Mouse (Mus musculus): ENCODE results near the gene Lifr. TPM values are rescaled to one million over a fixed set of nuclear protein-coding genes. Genes with fewer than 3 reads are reported as not detected.

The Lifr gene
- polyA plus RNA-seq, 1 experiment from 2014 or later, result 5.6 TPM

DNA sequence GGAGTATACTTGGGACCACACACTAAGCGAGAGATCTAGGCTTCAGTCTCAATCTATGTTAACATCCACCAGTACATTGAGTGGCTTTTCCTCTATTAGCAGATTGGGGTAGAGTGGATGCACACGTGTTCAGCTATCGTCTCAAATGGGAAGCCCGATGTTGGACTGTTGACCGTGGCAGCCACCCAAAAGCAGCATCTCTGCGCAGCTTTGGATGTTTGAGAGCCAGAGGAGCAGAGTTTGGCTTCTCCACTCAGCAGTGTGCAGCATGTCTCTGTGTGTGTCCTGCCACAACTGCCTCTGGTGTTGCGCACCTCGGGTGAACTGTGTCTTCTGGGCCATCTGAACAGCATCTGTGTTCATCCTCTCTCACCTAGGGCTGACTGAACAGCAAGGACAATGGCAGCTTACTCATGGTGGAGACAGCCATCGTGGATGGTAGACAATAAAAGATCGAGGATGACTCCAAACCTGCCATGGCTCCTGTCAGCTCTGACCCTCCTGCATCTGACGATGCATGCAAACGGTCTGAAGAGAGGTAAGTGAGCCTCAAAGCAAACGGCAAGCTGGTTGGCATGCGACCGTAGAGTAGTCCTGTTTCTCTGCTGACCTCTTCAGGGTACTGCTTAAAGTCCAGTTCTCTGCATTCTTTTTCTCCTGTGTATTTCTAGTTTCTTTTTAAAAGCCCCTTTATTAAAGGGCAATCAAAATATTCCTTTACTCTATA lies 63.8 kb downstream of the Lifr start:
- no peaks in the 10 kb centered on the region for H3K36me3 ChIP-seq (replicated peaks)
- H3K4me1 ChIP-seq, result peaks cover 8% of the 10 kb centered on the region
- no peak for DNase-seq (ENCODE audit: extremely low spot score, low spot score)
- no peak overlapping the region for H3K27ac ChIP-seq
- 93% methylated on average over 15 of the region's 15 CpGs for WGBS
- H3K9me3 ChIP-seq, result no peaks in the 10 kb centered on the region
- H3K27me3 ChIP-seq (ENCODE audit: poor library complexity, severe bottlenecking), result no peaks in the 10 kb centered on the region
- no peak overlapping the region for H3K4me3 ChIP-seq

DNA sequence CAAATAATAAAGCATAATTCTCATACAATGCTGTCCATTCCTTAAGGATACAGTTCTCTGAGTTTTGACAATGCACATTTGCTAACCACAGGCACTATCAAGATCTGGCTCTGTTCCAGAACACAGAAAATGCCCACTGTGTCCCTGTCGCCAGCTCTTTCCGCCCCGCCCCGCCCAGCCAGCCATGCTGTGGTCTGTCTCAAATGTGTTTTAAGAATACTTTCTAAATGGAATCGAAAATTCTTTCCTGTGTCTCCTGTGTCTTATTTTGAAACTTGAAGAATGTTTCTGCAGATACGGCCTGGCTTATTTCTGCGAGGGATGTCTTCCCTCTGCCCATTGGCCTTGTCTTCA lies 64.3 kb downstream of the Lifr start:
- Histone ChIP-seq H3K9me3 (no peaks in the 10 kb centered on the region), H3K36me3 (replicated peaks) (0 out of 2 replicates have a peak, but pooled peaks cover 3% of the 10 kb centered on the region), H3K4me3 (no peak overlapping the region), H3K27ac (no peak overlapping the region), H3K27me3 (ENCODE audit: poor library complexity, severe bottlenecking) (no peaks in the 10 kb centered on the region), H3K4me1 (peaks cover 8% of the 10 kb centered on the region)
- no peak for DNase-seq (ENCODE audit: extremely low spot score, low spot score)
- WGBS, result 95% methylated on average over 7 of the region's 7 CpGs

DNA sequence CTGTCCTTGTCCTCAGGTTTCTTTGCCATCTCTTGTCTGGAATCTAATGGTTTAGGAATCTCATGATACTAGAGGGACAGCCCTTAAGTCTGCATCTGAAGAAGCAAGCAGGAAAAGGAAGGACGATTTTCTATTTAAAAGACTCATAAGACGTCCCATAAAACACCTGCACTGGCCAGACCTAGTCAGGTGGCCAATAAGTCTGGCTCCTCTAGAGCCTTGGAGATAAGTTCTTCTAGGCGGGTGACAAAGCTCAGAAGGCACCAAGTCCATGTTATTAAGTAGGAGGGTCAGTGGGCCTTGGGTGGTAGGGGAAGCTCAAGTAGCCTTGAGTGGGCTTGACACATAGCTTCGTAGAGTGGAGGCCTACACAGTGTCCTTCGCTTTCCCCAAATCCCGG lies 67.2 kb downstream of the Lifr start:
- 93% methylated on average over 6 of the region's 6 CpGs for WGBS
- no peak overlapping the region for H3K4me3 ChIP-seq
- H3K36me3 ChIP-seq (replicated peaks), result 0 out of 2 replicates have a peak, but pooled peaks cover 3% of the 10 kb centered on the region
- H3K27me3 ChIP-seq (ENCODE audit: poor library complexity, severe bottlenecking), result no peaks in the 10 kb centered on the region
- no peaks in the 10 kb centered on the region for H3K4me1 ChIP-seq
- H3K9me3 ChIP-seq, result no peaks in the 10 kb centered on the region
- no peak for DNase-seq (ENCODE audit: extremely low spot score, low spot score)
- no peak overlapping the region for H3K27ac ChIP-seq

DNA sequence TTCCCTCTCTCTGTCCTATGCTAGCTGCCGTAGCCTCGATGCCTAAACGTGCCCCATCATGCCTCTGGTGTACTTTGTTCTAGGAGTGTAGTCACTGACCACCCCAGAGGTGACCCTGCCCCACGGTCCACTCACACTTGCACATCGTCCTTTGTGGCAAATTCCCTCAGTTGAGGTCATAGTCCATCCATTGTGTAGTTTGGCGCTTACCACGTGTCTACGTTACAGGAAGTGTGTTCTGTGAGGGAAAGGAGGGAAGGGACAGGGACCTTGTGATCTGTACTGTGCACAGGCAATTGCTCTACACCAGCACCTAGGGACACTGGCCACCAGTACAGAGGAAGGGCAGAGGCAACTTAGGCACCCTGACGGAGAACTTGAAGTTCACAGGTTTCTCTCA lies 69.5 kb downstream of the Lifr start:
- Histone ChIP-seq H3K27me3 (ENCODE audit: poor library complexity, severe bottlenecking) (no peaks in the 10 kb centered on the region), H3K27ac (no peak overlapping the region), H3K4me1 (no peaks in the 10 kb centered on the region), H3K4me3 (no peak overlapping the region), H3K9me3 (no peaks in the 10 kb centered on the region), H3K36me3 (replicated peaks) (0 out of 2 replicates have a peak, but pooled peaks cover 3% of the 10 kb centered on the region)
- DNase-seq (ENCODE audit: extremely low spot score, low spot score), result no peak
- WGBS, result 87% methylated on average over 9 of the region's 9 CpGs

DNA sequence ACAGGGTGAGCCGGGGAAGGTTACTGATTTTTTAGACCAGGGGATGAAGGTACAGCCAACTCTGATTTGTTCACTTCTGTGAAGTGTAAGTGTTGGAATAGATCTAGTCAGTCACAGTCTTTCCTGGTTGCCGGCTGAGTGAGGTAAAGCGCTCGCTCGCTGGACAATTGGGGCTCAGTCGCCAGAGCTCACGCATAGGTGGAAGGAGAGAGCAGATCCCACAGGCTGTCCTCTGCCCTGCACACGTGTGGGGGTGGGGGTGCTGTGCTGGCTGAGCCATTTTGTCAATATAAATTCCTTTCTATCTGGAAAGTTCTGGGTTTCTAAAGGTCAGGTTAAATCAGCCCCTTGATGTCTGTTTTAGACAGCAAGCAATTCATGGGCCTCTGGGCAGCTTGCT lies 69.9 kb downstream of the Lifr start:
- no peak for DNase-seq (ENCODE audit: extremely low spot score, low spot score)
- H3K36me3 ChIP-seq (replicated peaks), result 0 out of 2 replicates have a peak, but pooled peaks cover 3% of the 10 kb centered on the region
- H3K27ac ChIP-seq, result no peak overlapping the region
- no peaks in the 10 kb centered on the region for H3K27me3 ChIP-seq (ENCODE audit: poor library complexity, severe bottlenecking)
- 88% methylated on average over 8 of the region's 8 CpGs for WGBS
- H3K9me3 ChIP-seq, result no peaks in the 10 kb centered on the region
- H3K4me3 ChIP-seq, result no peak overlapping the region
- peaks cover under 1% of the 10 kb centered on the region; the same call in 1 of the 2 replicates for H3K4me1 ChIP-seq

DNA sequence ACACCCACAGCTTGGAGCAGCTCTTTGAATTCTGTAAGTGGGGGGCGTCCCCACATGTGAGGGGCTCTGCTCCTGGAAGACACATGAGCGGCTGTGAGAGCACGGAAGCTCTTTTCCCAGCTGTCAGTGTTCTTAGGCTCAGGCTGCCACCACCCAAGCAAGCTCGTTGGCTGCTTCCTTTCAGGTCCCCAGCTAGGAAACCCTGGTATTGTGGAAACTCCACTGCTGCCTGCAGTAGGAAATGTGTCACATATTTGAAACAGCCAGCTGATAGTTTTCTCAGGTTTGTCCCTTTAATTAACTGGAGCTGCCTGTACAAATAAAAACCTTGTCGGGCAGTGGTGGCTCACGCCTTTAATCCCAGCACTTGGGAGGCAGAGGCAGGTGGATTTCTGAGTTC lies 73.4 kb downstream of the Lifr start:
- no peak for DNase-seq (ENCODE audit: extremely low spot score, low spot score)
- 84% methylated on average over 6 of the region's 6 CpGs for WGBS
- H3K9me3 ChIP-seq, result no peaks in the 10 kb centered on the region
- H3K4me1 ChIP-seq, result peaks cover 32% of the 10 kb centered on the region
- no peak overlapping the region for H3K27ac ChIP-seq
- no peak overlapping the region for H3K4me3 ChIP-seq
- no peaks in the 10 kb centered on the region for H3K27me3 ChIP-seq (ENCODE audit: poor library complexity, severe bottlenecking)
- H3K36me3 ChIP-seq (replicated peaks), result 0 out of 2 replicates have a peak, but pooled peaks cover 3% of the 10 kb centered on the region

DNA sequence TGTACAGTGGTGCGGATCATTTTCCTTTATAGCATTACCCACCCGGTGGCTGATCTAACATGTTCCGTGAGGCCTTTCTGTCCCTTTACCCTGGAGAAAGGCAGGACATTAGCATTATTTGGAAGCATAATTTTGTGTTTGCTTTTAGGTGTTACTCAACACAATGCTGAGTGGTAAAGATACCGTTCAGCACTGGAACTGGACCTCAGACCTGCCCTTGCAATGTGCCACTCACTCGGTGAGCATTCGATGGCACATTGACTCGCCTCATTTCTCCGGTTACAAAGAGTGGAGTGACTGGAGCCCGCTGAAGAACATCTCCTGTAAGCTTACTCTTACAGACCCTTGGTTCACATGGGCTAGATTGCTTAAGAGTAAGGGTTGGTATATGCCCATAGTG lies 76.3 kb downstream of the Lifr start:
- DNase-seq (ENCODE audit: extremely low spot score, low spot score), result no peak
- H3K27me3 ChIP-seq (ENCODE audit: poor library complexity, severe bottlenecking), result no peaks in the 10 kb centered on the region
- WGBS, result 94% methylated on average over 9 of the region's 9 CpGs
- H3K27ac ChIP-seq, result no peak overlapping the region
- H3K4me3 ChIP-seq, result no peak overlapping the region
- peaks cover 32% of the 10 kb centered on the region for H3K4me1 ChIP-seq
- H3K36me3 ChIP-seq (replicated peaks), result no peaks in the 10 kb centered on the region
- H3K9me3 ChIP-seq, result no peaks in the 10 kb centered on the region

DNA sequence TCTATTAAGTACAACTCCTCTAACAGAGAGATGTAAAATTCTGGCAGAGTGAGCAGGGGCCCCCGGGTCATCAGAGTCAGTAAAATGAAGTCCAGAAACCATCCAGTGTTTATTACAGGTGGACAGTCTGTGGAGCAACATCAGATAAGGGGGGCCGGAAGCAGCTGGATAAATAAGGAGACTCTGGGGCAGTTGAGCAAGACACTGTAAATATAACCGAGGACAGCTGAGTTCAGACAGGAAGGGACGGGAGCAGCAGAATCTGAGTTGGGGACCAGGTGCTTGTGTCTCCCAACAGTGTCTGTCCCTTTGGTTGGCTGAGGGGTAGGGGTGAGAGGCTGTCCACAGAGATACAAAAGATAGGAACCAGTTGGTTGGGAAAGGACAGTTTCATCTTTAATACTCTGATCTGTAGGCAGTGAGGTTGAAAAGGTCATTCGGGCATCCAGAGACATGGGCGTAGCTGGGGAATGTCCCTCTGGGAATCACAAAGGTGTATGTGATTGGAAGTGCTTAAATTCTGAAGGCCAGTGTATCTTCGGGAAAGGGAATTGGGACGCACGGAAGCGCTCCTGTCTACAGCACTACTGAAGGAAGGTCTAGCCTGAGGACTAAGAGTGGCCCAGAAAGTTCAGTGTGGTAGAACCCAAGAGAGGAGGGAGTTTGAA lies 77.0 kb downstream of the Lifr start:
- no peaks in the 10 kb centered on the region for H3K27me3 ChIP-seq (ENCODE audit: poor library complexity, severe bottlenecking)
- WGBS, result 84% methylated on average over 10 of the region's 10 CpGs
- no peak overlapping the region for H3K27ac ChIP-seq
- H3K36me3 ChIP-seq (replicated peaks), result no peaks in the 10 kb centered on the region
- peaks cover 32% of the 10 kb centered on the region for H3K4me1 ChIP-seq
- no peak for DNase-seq (ENCODE audit: extremely low spot score, low spot score)
- H3K9me3 ChIP-seq, result no peaks in the 10 kb centered on the region
- H3K4me3 ChIP-seq, result no peak overlapping the region

DNA sequence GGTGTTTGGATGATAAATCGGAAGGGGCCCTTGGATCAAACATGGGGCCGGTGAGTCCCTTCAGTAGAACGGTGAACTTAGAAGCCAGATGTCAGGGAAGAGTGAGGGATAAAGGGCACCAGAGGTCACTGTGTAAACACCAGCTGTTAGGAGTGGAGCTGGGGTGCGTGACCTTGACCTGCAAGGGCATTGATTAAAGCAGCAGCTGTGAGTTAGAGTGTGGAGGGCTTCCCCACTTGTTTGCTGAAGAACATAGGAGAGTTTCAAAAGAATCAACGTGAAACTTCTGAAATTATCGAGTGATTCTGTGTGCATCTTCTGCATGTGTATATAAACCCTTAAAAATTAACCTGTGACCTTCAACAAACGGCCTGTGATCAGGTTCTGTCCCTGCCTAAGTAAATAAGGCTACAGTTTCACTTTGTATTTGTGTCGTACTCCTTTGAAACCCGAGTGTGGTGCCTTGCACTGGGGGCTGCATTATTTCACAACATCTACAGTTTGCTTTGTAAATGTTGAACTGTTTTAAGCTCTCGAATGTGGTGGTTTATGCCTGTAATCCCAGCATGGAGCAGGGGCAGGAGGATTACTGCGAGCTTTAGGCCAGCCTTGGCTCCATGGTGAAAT lies 77.6 kb downstream of the Lifr start:
- Histone ChIP-seq H3K4me1 (peaks cover 32% of the 10 kb centered on the region), H3K9me3 (no peaks in the 10 kb centered on the region), H3K4me3 (no peak overlapping the region), H3K27ac (no peak overlapping the region), H3K27me3 (ENCODE audit: poor library complexity, severe bottlenecking) (no peaks in the 10 kb centered on the region), H3K36me3 (replicated peaks) (no peaks in the 10 kb centered on the region)
- no peak for DNase-seq (ENCODE audit: extremely low spot score, low spot score)
- 69% methylated on average over 11 of the region's 11 CpGs for WGBS

DNA sequence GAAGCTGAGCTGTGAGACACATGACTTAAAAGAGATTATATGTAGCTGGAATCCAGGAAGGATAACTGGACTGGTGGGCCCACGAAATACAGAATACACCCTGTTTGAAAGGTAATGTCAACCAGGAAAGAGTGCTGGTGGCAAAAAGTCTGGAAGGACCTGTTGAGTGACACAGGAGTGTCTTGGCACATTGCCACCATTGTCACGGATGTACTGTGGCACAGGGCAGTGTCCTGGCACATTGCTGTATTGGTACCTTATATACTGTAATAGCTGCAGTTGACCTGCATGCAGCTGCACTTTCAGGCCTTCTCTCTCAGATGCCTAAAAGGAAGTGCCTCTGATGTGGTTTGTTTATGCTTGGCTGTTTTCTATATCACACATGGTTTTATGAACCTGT lies 82.5 kb downstream of the Lifr start:
- Histone ChIP-seq H3K4me1 (peaks cover 5% of the 10 kb centered on the region; the same call in 1 of the 2 replicates), H3K9me3 (no peaks in the 10 kb centered on the region), H3K36me3 (replicated peaks) (no peaks in the 10 kb centered on the region), H3K4me3 (no peak overlapping the region), H3K27ac (no peak overlapping the region), H3K27me3 (ENCODE audit: poor library complexity, severe bottlenecking) (no peaks in the 10 kb centered on the region)
- 77% methylated on average over 2 of the region's 2 CpGs for WGBS
- DNase-seq (ENCODE audit: extremely low spot score, low spot score), result no peak

DNA sequence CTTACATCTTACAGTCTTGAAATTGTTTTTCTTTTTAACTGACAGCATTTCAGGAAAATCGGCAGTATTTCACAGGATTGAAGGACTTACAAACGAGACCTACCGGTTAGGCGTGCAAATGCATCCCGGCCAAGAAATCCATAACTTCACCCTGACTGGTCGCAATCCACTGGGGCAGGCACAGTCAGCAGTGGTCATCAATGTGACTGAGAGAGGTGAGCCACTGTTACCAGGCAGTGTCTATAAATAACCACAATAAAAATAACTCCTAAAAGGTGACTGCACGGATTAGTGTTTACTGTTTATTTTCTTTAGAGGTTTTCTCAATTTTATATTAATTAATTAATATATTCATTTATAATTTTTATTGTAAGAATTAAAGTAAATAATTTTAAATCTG lies 82.9 kb downstream of the Lifr start:
- 90% methylated on average over 7 of the region's 7 CpGs for WGBS
- DNase-seq (ENCODE audit: extremely low spot score, low spot score), result no peak
- Histone ChIP-seq H3K4me3 (no peak overlapping the region), H3K27me3 (ENCODE audit: poor library complexity, severe bottlenecking) (no peaks in the 10 kb centered on the region), H3K9me3 (no peaks in the 10 kb centered on the region), H3K4me1 (peaks cover under 1% of the 10 kb centered on the region; the same call in 1 of the 2 replicates), H3K36me3 (replicated peaks) (no peaks in the 10 kb centered on the region), H3K27ac (no peak overlapping the region)

DNA sequence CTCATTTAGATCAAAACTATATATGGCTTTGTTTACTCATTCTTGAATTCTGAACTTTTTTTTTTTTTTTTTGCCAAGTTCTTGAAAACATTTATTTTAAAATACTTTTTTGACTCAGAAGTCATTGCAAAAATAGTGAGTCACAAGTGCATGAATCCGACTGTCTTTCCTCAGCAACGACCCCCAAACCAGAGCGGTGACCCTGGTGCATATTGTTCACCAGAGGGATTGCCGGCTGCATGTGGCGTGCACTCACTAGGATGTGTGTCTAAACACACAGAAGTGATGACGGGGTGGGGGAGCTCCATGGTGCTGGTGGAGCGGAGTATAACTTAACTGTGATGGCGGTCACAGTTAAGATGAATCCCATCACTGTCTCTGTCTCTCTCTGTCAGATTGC lies 83.4 kb downstream of the Lifr start:
- no peaks in the 10 kb centered on the region for H3K9me3 ChIP-seq
- WGBS, result 91% methylated on average over 8 of the region's 8 CpGs

DNA sequence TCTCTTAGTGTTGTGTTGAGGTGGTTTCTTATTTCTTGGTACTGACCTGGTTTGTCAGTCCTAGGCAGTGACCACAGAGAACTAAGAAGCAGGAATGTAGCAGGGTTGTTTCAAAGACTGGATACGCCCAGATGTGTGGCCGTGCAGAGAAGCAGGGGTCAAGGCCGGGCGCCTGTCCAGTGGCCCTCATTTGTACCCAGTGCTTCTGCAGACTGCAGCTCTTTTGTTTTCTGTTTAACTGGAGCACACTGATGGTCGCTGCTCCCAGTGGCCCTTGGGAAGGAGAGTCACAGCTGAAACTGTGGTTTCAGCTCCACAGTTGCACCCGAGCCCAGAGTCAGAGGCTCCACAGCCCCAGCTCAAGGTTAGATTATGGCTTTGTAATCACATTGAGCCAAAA lies 90.2 kb downstream of the Lifr start:
- 0 out of 2 replicates have a peak overlapping the region, but pooled peaks have one; percentile 31 for H3K27ac ChIP-seq

More for the DNA sequence above, 83.4 kb downstream of the Lifr start:
- DNase-seq (ENCODE audit: extremely low spot score, low spot score), result no peak
- Histone ChIP-seq H3K4me1 (no peaks in the 10 kb centered on the region), H3K4me3 (no peak overlapping the region), H3K27me3 (ENCODE audit: poor library complexity, severe bottlenecking) (no peaks in the 10 kb centered on the region), H3K36me3 (replicated peaks) (no peaks in the 10 kb centered on the region), H3K27ac (no peak overlapping the region)

More for the DNA sequence above, 90.2 kb downstream of the Lifr start:
- H3K27me3 ChIP-seq (ENCODE audit: poor library complexity, severe bottlenecking), result no peaks in the 10 kb centered on the region
- H3K4me3 ChIP-seq, result no peak overlapping the region
- DNase-seq (ENCODE audit: extremely low spot score, low spot score), result no peak
- H3K9me3 ChIP-seq, result no peaks in the 10 kb centered on the region
- 61% methylated on average over 6 of the region's 6 CpGs for WGBS
- H3K4me1 ChIP-seq, result peaks cover 8% of the 10 kb centered on the region
- H3K36me3 ChIP-seq (replicated peaks), result peaks cover 21% of the 10 kb centered on the region
